Mouse (Mus musculus): ENCODE measurements around the gene Wwc2. TPM values are rescaled to one million over a fixed set of nuclear protein-coding genes. Genes with fewer than 3 reads are reported as not detected.

Gene Wwc2
- 0.89 and 1.0 TPM in 2 replicates for polyA plus RNA-seq (2012; rRNA removed)

DNA sequence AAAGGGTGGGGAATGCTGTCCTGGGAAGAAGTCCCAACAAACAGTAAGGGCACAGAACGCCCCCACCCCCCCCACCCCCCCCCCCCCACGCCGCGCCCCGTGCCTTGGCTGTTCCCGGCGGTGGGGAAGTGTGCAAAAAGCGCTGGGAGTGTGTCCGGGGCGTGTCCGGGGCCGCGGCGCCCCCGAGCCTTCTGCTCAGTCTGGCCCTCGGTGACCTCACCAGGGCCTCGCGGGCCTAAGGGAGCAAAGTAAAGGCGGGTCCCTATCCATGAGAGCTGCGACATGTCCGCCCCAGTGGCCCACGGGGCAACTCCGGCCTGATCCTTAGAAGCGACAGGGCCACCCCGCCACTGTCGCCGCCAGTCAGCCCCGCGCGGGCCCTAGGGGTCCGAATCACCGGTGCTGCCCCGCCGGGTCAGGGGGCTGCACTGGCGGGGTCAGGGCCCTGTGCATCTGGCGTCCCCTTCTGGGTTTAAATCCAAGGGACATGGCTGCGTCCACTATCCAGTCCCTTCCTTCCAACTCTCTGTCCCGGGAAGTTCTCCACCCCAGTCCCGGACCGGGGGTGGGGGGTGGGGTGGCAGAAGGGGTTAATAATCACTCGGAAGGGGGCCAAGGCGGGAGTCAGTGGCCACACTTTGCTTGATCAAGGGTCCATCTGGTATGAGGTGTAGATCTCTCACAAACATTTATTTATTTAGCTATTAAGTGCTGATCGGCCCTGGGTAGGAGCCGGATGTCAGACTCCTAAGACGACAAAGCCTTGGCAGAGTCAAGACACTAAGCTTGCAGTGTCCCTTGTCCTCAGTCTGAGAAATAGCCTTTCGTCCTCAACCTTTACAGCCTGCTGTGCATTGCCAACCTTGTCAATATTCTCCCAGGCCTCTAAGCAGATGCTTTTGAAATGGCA is at the start of gene Wwc2:
TSS of gene Wwc2 (minus strand) at position 14 of the 910 bp plus-strand sequence.

DNA sequence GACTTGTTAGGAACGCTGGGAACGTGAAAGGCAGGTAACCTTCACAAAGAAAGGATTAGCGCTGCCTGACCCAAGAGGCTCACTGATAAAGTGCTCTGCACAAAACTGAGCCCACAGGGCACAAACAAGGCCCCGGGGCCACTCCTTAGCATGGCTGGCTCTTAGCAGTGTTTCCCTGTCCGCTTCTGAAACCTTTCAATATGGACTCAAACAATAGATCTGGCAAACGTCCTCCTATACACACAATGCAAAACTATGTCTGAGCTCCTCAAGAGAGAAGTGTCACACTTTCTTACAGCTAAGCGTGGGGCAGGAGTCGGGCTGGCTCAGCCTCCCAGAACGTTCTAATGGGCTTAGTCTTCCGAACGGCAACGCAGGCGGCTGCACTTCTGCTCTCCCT is 166.5 kb downstream of the Wwc2 start, which contains the start of gene Cldn22:
TSS of gene Cldn22 (plus strand) at position 301 of the 400 bp plus-strand sequence.

DNA sequence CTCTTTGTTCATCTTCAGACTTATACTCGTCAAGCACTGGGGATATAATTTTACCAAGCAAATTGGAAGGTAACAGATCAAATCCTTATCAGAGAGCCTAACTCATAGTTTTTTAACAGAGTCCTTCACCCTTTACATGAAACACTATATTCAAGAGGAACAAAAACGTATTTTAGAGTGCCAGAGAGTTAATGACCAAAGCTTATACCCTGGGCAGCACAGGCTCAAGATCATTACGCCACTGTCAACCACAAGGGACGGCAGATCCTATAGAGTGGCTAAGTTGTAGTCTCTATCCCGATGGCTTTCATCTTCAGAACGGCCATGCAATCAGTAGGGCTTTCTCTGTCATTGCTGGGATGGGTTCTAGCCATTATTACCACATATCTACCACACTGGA is 168.9 kb downstream of the Wwc2 start, which contains the start of gene Cldn24:
TSS of gene Cldn24 (plus strand) at position 301 of the 400 bp plus-strand sequence.

Other genes starting within 250 kb of the Wwc2 start
- not detected in 2 replicates for gene Cldn24, start 168.8 kb downstream of the Wwc2 start, polyA plus RNA-seq (2012; rRNA removed)
- gene Cldn22, start 166.4 kb downstream of the Wwc2 start, polyA plus RNA-seq (2012; rRNA removed), result not detected in 2 replicates
- gene Dctd, start 108.2 kb upstream of the Wwc2 start, polyA plus RNA-seq (2012; rRNA removed), result 12.6 and 13.7 TPM in 2 replicates